Mouse (Mus musculus) urinary bladder, postnatal 0 days (tissue): Measurements from ENCODE around the gene Oas1e. TPM values are rescaled to one million over a fixed set of nuclear protein-coding genes. Genes with fewer than 3 reads are reported as not detected.

ENCODE experiments used
- polyA plus RNA-seq: library from polyadenylated mRNA; unstranded; fragments of >200 nt; fragmentation: Nextera tagmentation; extraction: Ambion mirVana; gene quantifications from 2 replicates; pipeline ENCODE4 v1.2.1, GENCODE M21; 2015

Oas1e gene
- not detected in 2 replicates for polyA plus RNA-seq

DNA sequence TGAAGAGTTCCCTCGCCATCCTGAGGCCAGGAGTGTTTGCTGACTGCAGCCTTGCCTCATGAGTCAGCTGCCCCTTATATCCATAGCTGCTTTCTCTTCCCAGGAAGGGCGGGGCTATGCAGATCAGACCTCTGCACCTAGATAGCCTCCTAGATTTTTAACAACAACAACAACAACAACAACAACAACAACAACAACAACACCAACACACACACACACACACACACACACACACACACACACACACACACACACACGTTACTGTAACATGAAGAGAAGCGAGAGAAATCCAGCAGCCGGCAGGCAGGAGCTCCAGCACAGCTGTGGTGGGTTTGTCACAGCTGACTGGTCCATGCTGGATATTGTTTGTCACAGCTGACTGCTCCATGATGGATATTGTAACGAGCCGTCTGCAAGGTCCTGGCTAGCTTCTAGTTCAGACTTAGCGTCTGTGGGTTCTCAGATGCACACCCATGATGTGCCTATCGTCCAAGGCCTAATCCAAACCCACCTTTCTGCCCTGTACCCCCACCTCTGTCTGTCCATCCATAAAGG, at the start of gene Oas1e:
Gene Oas1e, minus strand, starts transcription at position 51 of the 555 bp plus-strand sequence.

DNA sequence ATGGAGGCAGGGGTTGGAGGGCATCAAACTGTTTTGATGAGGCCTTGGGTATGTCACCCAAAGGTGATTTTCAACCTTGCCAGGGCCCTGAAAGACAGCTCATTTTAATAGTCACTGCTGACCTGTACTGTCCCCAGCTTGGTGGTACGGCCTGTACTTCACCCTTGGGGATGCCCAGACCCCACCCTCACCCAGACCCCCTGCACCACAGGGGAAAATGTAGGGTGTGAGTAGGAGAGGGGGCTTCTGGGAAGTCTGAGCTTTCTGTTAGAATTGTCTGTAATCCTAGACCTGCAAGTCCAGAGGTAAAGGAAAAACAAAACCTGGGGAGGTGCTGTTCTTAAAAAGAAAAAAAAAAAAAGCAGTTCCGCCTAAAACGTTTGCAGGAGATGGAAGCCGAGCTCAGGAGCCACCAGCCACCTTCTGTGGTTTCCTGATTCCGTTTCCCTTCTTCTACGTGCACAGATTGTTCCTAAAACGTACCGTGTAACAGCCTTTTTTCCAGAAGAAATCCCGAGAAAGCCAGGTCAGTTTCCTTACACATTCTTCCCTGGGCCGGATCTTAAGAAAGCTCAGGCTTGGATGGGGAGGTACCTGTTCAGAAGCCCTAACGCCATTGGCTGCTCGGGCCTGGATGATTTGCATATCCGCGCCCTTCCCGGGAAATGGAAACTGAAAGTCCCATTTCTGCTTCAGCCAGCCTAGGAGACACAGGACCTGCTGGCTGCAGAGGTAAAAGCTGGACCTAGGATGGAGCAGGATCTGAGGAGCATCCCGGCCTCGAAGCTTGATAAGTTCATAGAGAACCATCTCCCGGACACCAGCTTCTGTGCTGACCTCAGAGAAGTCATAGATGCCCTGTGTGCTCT, 16.9 kb upstream of the Oas1e start, which contains the start of gene Oas1c:
Gene Oas1c, minus strand, starts transcription at position 564 of the 869 bp plus-strand sequence.

DNA sequence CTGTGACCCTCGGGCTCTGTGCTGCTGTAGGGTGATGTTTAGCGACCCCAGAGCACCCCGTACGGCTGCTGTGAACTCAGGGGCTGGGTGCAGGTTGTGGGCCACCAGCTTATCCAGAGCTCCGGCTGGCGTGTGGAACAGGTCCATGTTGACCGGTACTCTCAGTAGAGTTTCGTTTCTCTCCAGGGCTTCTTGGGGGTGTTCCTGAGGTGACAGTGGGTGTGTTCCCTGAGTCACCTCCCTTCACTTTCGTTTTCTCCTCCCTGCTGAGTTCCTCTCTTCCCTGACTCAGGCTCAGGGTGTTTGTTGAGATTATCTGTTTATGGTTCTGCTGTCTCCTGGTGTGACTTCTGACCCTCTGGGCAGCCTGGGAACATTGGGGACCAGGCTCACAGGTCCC, 17.9 kb downstream of the Oas1e start, which contains the start of gene Oas3:
Gene Oas3, minus strand, starts transcription at position 184 of the 400 bp plus-strand sequence.

DNA sequence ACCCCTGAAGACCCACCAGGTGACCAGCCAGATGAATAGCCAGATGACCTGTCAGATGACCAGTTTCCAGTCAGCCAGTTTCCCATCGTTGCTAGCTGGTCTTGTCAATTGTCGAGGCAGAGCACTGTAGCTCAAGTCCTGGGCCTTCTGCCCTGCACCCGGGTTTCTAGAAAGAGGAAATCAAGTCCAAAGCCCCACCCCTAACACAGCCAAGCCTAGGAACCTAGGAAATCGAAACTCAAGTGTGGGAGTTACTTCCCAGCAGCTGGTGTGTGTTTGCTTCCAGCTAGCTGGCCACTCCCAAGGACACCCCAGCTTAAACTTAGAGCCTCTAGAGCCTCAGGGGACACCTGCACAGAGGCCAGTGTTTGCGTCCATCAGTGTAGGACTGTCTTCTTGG, 45.6 kb downstream of the Oas1e start, which contains the start of gene Oas2:
Gene Oas2, minus strand, starts transcription at position 166 of the 400 bp plus-strand sequence.

Other genes with a start within 250 kb of the Oas1e start
- 13.3 and 15.5 TPM in 2 replicates for gene Tpcn1, start 206.9 kb downstream of the Oas1e start, polyA plus RNA-seq
- gene Iqcd, start 206.5 kb downstream of the Oas1e start, polyA plus RNA-seq, result 0.37 and 0.40 TPM in 2 replicates
- gene Rita1, start 182.9 kb downstream of the Oas1e start, polyA plus RNA-seq, result 6.8 and 9.0 TPM in 2 replicates
- gene Ddx54, start 182.8 kb downstream of the Oas1e start, polyA plus RNA-seq, result 24.8 and 25.5 TPM in 2 replicates
- gene Cfap73, start 161.3 kb downstream of the Oas1e start, polyA plus RNA-seq, result not detected in 2 replicates
- gene Rasal1, start 146.7 kb downstream of the Oas1e start, polyA plus RNA-seq, result not detected in 2 replicates
- gene Dtx1, start 83.6 kb downstream of the Oas1e start, polyA plus RNA-seq, result 1.7 and 1.9 TPM in 2 replicates
- 1.0 and 1.1 TPM in 2 replicates for gene Oas2, start 45.7 kb downstream of the Oas1e start, polyA plus RNA-seq
- gene Oas3, start 17.9 kb downstream of the Oas1e start, polyA plus RNA-seq, result 0.25 and 0.63 TPM in 2 replicates
- 0.99 and 1.2 TPM in 2 replicates for gene Oas1c, start 17.0 kb upstream of the Oas1e start, polyA plus RNA-seq
- 0.36 and 0.48 TPM in 2 replicates for gene Oas1f, start 51.8 kb upstream of the Oas1e start, polyA plus RNA-seq
- gene Oas1h, start 65.9 kb upstream of the Oas1e start, polyA plus RNA-seq, result not detected in 2 replicates
- 2.2 and 3.0 TPM in 2 replicates for gene Oas1g, start 92.1 kb upstream of the Oas1e start, polyA plus RNA-seq
- 6.0 and 10.9 TPM in 2 replicates for gene Oas1a, start 112.0 kb upstream of the Oas1e start, polyA plus RNA-seq
- not detected in 2 replicates for gene Oas1d, start 119.0 kb upstream of the Oas1e start, polyA plus RNA-seq
- gene Rph3a, start 214.6 kb upstream of the Oas1e start, polyA plus RNA-seq, result not detected in 2 replicates